Mouse (Mus musculus) urinary bladder, postnatal 25 days (tissue): ENCODE data around the gene Map3k14.
A peak's percentile ranks its signal among the peaks of the same experiment; 100 is the strongest.

Experiments used
- DNase-seq: peaks from one replicate; pipeline ENCODE4 v3.0.0; 2022; ENCODE audit warnings: low spot score

Gene Map3k14

GRCm38 (mm10) chr11:103271979-103272378 lies 4.7 kb upstream of the Map3k14 start:
- DNase-seq: no peak

- no peak for DNase-seq
Observed at GRCm38 (mm10) chr11:103269426-103269825, 2.2 kb upstream of the Map3k14 start.

GRCm38 (mm10) chr11:103268905-103269304 lies 1.6 kb upstream of the Map3k14 start:
- no peak for DNase-seq

- DNase-seq: no peak
Observed at GRCm38 (mm10) chr11:103268350-103268749, 1.1 kb upstream of the Map3k14 start.

GRCm38 (mm10) chr11:103266729-103267345 lies 435 bp downstream of the Map3k14 start:
- no peak for DNase-seq

- no peak for DNase-seq
Observed at GRCm38 (mm10) chr11:103265856-103266255, 1.4 kb downstream of the Map3k14 start.

- no peak for DNase-seq
Observed at GRCm38 (mm10) chr11:103265211-103265610, 2.1 kb downstream of the Map3k14 start.

GRCm38 (mm10) chr11:103264427-103265005 lies 2.8 kb downstream of the Map3k14 start:
- no peak for DNase-seq

- no peak for DNase-seq
Observed at GRCm38 (mm10) chr11:103263551-103263950, 3.7 kb downstream of the Map3k14 start.

- peak; percentile 36 for DNase-seq
Observed at GRCm38 (mm10) chr11:103262412-103263267, 4.6 kb downstream of the Map3k14 start.

- no peak for DNase-seq
Observed at GRCm38 (mm10) chr11:103261671-103262411, 5.4 kb downstream of the Map3k14 start.

GRCm38 (mm10) chr11:103260515-103261192 lies 6.6 kb downstream of the Map3k14 start:
- no peak for DNase-seq

GRCm38 (mm10) chr11:103260034-103260433 lies 7.2 kb downstream of the Map3k14 start:
- DNase-seq: no peak

GRCm38 (mm10) chr11:103257938-103258481 lies 9.3 kb downstream of the Map3k14 start:
- DNase-seq: no peak

- DNase-seq: no peak
Observed at GRCm38 (mm10) chr11:103253605-103254004, 13.7 kb downstream of the Map3k14 start.

- DNase-seq: no peak
Observed at GRCm38 (mm10) chr11:103252380-103252779, 14.9 kb downstream of the Map3k14 start.

GRCm38 (mm10) chr11:103250324-103250723 lies 16.9 kb downstream of the Map3k14 start:
- DNase-seq: no peak

- no peak for DNase-seq
Observed at GRCm38 (mm10) chr11:103249509-103249908, 17.8 kb downstream of the Map3k14 start.

GRCm38 (mm10) chr11:103248837-103249236 lies 18.4 kb downstream of the Map3k14 start:
- DNase-seq: no peak

- DNase-seq: no peak
Observed at GRCm38 (mm10) chr11:103247504-103248177, 19.6 kb downstream of the Map3k14 start.
